Mouse (Mus musculus): ENCODE measurements around the gene Atp8a2. TPM values are rescaled to one million over a fixed set of nuclear protein-coding genes. Genes with fewer than 3 reads are reported as not detected.

The Atp8a2 gene
- total RNA-seq, 1 experiment, result 0.62 TPM

- no peak for DNase-seq (ENCODE audit: low read depth, low spot score)
- H3K27ac ChIP-seq (ENCODE audit: insufficient read depth, low read depth, low read length, poor library complexity, severe bottlenecking), result no peak overlapping the region
- no peaks in the 10 kb centered on the region for H3K36me3 ChIP-seq (ENCODE audit: control insufficient read depth, insufficient read depth, low read length, poor library complexity, severe bottlenecking)
- H3K9me3 ChIP-seq (ENCODE audit: control insufficient read depth, insufficient read depth, low read depth, low read length), result no peaks in the 10 kb centered on the region
- no peak overlapping the region for H3K9ac ChIP-seq (ENCODE audit: insufficient read depth, low read depth, low read length, poor library complexity, severe bottlenecking)
- TF ChIP-seq ZNF384 (IDR thresholded peaks at IDR 0.05; ENCODE audit: low read depth, low read length), result no peak
- TF ChIP-seq HCFC1 (IDR thresholded peaks at IDR 0.05; ENCODE audit: borderline replicate concordance, insufficient read depth, low read length), result no peak
- no peak for TF ChIP-seq MAFK (IDR thresholded peaks at IDR 0.05; ENCODE audit: insufficient read depth, low read depth, low read length)
- no peak for TF ChIP-seq CHD2 (IDR thresholded peaks at IDR 0.05; ENCODE audit: low read depth, low read length)
- no peak for TF ChIP-seq ZC3H11A (IDR thresholded peaks at IDR 0.05; ENCODE audit: borderline replicate concordance, low read depth, low read length)
- no peak overlapping the region for H3K4me3 ChIP-seq (ENCODE audit: insufficient read depth in 1 of 2, low read depth in 1 of 2, low read length in 2 of 2, poor library complexity in 1 of 2, severe bottlenecking in 1 of 2)
- in situ Hi-C loops (cut with MboI; ENCODE audit: low sequenced_read_pairs in 2 of 2, unreplicated experiment in 2 of 2), result no loop called here
- H3K4me1 ChIP-seq (ENCODE audit: control insufficient read depth in 2 of 2, insufficient read depth in 2 of 2, low read length in 2 of 2, poor library complexity in 1 of 2), result no peaks in the 10 kb centered on the region
Observed at GRCm38 (mm10) chr14:60131196-60131876, 65.6 kb downstream of the Atp8a2 start.

GRCm38 (mm10) chr14:60129564-60129963 lies 67.4 kb downstream of the Atp8a2 start:
- in situ Hi-C loops (cut with MboI; ENCODE audit: low sequenced_read_pairs in 2 of 2, unreplicated experiment in 2 of 2), result no loop called here
- TF ChIP-seq ZNF384 (IDR thresholded peaks at IDR 0.05; ENCODE audit: low read depth, low read length), result no peak
- TF ChIP-seq MAFK (IDR thresholded peaks at IDR 0.05; ENCODE audit: insufficient read depth, low read depth, low read length), result no peak
- H3K9ac ChIP-seq (ENCODE audit: insufficient read depth, low read depth, low read length, poor library complexity, severe bottlenecking), result no peak overlapping the region
- H3K4me3 ChIP-seq (ENCODE audit: insufficient read depth in 1 of 2, low read depth in 1 of 2, low read length in 2 of 2, poor library complexity in 1 of 2, severe bottlenecking in 1 of 2), result no peak overlapping the region
- no peak for DNase-seq (ENCODE audit: low read depth, low spot score)
- H3K9me3 ChIP-seq (ENCODE audit: control insufficient read depth, insufficient read depth, low read depth, low read length), result no peaks in the 10 kb centered on the region
- H3K4me1 ChIP-seq (ENCODE audit: control insufficient read depth in 2 of 2, insufficient read depth in 2 of 2, low read length in 2 of 2, poor library complexity in 1 of 2), result no peaks in the 10 kb centered on the region
- H3K27ac ChIP-seq (ENCODE audit: insufficient read depth, low read depth, low read length, poor library complexity, severe bottlenecking), result no peak overlapping the region
- H3K36me3 ChIP-seq (ENCODE audit: control insufficient read depth, insufficient read depth, low read length, poor library complexity, severe bottlenecking), result no peaks in the 10 kb centered on the region

- H3K27ac ChIP-seq (ENCODE audit: insufficient read depth, low read depth, low read length, poor library complexity, severe bottlenecking), result no peak overlapping the region
- H3K4me3 ChIP-seq (ENCODE audit: insufficient read depth in 1 of 2, low read depth in 1 of 2, low read length in 2 of 2, poor library complexity in 1 of 2, severe bottlenecking in 1 of 2), result no peak overlapping the region
- no peak for DNase-seq (ENCODE audit: low read depth, low spot score)
- H3K9me3 ChIP-seq (ENCODE audit: control insufficient read depth, insufficient read depth, low read depth, low read length), result no peaks in the 10 kb centered on the region
- in situ Hi-C loops (cut with MboI; ENCODE audit: low sequenced_read_pairs in 2 of 2, unreplicated experiment in 2 of 2), result no loop called here
- TF ChIP-seq ZNF384 (IDR thresholded peaks at IDR 0.05; ENCODE audit: low read depth, low read length), result no peak
- no peak for TF ChIP-seq MAFK (IDR thresholded peaks at IDR 0.05; ENCODE audit: insufficient read depth, low read depth, low read length)
- no peak for TF ChIP-seq HCFC1 (IDR thresholded peaks at IDR 0.05; ENCODE audit: borderline replicate concordance, insufficient read depth, low read length)
- no peak for TF ChIP-seq ZC3H11A (IDR thresholded peaks at IDR 0.05; ENCODE audit: borderline replicate concordance, low read depth, low read length)
- no peak for TF ChIP-seq CHD2 (IDR thresholded peaks at IDR 0.05; ENCODE audit: low read depth, low read length)
- H3K36me3 ChIP-seq (ENCODE audit: control insufficient read depth, insufficient read depth, low read length, poor library complexity, severe bottlenecking), result no peaks in the 10 kb centered on the region
- no peaks in the 10 kb centered on the region for H3K4me1 ChIP-seq (ENCODE audit: control insufficient read depth in 2 of 2, insufficient read depth in 2 of 2, low read length in 2 of 2, poor library complexity in 1 of 2)
- no peak overlapping the region for H3K9ac ChIP-seq (ENCODE audit: insufficient read depth, low read depth, low read length, poor library complexity, severe bottlenecking)
Observed at GRCm38 (mm10) chr14:60125202-60125601, 71.8 kb downstream of the Atp8a2 start.

- no peaks in the 10 kb centered on the region for H3K4me1 ChIP-seq (ENCODE audit: control insufficient read depth in 2 of 2, insufficient read depth in 2 of 2, low read length in 2 of 2, poor library complexity in 1 of 2)
- no peak for DNase-seq (ENCODE audit: low read depth, low spot score)
- no peak for TF ChIP-seq ZC3H11A (IDR thresholded peaks at IDR 0.05; ENCODE audit: borderline replicate concordance, low read depth, low read length)
- no peak for TF ChIP-seq MAFK (IDR thresholded peaks at IDR 0.05; ENCODE audit: insufficient read depth, low read depth, low read length)
- TF ChIP-seq HCFC1 (IDR thresholded peaks at IDR 0.05; ENCODE audit: borderline replicate concordance, insufficient read depth, low read length), result no peak
- no peak for TF ChIP-seq ZNF384 (IDR thresholded peaks at IDR 0.05; ENCODE audit: low read depth, low read length)
- TF ChIP-seq CHD2 (IDR thresholded peaks at IDR 0.05; ENCODE audit: low read depth, low read length), result no peak
- no peaks in the 10 kb centered on the region for H3K9me3 ChIP-seq (ENCODE audit: control insufficient read depth, insufficient read depth, low read depth, low read length)
- in situ Hi-C loops (cut with MboI; ENCODE audit: low sequenced_read_pairs in 2 of 2, unreplicated experiment in 2 of 2), result no loop called here
- H3K36me3 ChIP-seq (ENCODE audit: control insufficient read depth, insufficient read depth, low read length, poor library complexity, severe bottlenecking), result no peaks in the 10 kb centered on the region
- no peak overlapping the region for H3K4me3 ChIP-seq (ENCODE audit: insufficient read depth in 1 of 2, low read depth in 1 of 2, low read length in 2 of 2, poor library complexity in 1 of 2, severe bottlenecking in 1 of 2)
- no peak overlapping the region for H3K9ac ChIP-seq (ENCODE audit: insufficient read depth, low read depth, low read length, poor library complexity, severe bottlenecking)
- H3K27ac ChIP-seq (ENCODE audit: insufficient read depth, low read depth, low read length, poor library complexity, severe bottlenecking), result no peak overlapping the region
Observed at GRCm38 (mm10) chr14:60121572-60121971, 75.4 kb downstream of the Atp8a2 start.
